Mouse (Mus musculus): ENCODE measurements around the gene Rad50.

Rad50 gene

GRCm38 (mm10) chr11:53691979-53692378 is 15.1 kb downstream of the Rad50 start:
- DNase-seq = peak; percentile 20

- DNase-seq = no peak
Observed at GRCm38 (mm10) chr11:53682994-53683530, 24.1 kb downstream of the Rad50 start.

DNA sequence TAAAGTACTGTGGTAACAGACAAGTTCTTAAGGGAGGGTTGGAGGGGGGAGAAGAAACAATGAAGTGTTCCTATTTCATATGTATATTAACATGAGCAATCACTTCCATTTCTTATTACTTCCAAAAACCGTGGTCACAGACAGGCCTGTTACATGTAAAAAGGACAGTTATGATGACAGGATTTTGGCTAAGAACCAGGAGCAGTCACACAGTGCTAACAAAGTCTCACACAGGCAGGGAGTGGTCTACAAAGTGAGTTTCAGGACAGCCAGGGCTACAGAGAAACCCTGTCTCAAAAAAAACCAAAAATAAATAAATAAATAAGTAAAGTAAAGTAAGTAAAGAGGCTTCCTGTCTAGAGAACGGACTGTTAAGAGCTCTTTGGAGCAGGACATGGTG is 24.9 kb downstream of the Rad50 start:
- no peak for DNase-seq

GRCm38 (mm10) chr11:53681686-53682085 is 25.4 kb downstream of the Rad50 start:
- DNase-seq = no peak

DNA sequence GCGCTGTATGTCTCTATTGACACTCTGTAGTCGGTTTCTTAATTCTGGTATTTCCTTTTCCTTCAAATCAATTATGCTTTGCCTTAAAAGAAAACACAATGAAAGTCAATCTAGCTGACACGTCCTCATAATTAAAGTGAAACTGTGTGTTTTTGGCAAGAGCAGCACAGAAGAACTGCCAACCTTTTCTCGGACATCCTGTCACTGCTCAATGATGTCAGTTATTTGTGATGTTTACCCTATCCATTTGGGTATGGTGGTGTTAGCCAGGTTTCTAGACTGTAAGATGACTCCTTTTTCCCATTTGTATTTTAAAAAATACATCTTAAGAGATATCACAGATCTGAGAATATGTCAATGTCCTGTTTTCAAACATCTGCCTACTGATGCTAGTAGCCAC is 27.0 kb downstream of the Rad50 start:
- DNase-seq = peak; percentile 20

DNA sequence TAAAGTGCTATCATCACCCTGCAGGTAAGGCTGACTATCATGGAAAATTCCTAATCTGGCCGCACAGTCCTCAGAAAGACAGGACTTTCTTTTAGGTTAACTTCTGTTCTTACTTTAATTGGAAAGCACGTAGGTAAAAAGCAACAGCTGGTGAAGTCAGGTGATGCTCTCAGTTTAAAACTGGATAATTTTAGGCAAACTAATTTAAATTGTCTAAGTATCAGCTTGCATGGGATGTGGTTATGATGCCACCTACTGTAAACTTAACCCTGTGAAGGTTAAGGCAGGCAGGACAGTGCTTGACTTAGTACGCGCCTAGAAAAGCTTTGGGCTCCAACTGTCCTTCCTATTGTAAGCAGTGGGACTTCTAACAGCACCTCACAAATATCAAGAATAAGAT is 35.7 kb downstream of the Rad50 start:
- DNase-seq = no peak

- DNase-seq = no peak
Observed at GRCm38 (mm10) chr11:53664091-53664490, 43.0 kb downstream of the Rad50 start.

DNA sequence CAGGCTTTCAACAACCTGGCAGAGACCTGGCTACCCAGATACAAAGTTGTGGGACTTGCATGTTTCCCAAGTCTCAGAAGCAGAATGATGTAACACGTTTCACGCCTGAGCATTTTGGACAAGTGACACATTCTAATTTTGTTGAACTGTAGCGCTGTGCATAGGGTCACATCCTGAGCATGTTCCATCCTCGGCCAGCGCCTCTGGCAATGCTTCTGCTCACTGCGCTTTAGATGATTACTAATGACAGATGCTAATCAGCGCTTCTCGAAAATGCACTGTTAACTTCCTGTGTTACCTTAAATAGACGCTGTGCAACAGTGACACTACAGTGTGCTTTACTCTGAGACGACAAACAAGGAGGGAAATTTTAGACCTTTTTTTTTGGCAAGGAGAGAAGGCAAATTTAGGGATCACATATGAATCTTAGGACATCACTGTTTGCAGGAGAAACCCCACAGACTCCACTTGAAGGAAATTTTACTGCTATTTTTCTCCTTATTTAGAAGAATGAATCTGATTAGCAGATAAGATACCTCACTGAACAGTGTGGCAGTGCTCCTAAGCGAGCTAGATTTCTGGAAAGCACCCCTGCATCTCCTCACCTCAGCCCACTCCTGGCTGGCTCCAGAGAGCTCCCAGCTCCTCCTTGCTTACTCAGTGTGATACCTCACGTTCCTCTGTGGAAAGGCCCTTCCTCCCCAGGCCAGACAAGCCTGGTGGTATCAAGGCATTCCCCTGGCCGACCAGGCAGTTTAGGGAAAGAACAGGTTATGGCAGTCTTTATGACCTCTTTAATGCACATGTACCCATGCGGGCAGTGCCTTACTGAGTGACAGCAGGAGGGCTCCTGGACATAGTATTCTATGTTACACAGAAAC is 44.1 kb downstream of the Rad50 start:
- no peak for DNase-seq

DNA sequence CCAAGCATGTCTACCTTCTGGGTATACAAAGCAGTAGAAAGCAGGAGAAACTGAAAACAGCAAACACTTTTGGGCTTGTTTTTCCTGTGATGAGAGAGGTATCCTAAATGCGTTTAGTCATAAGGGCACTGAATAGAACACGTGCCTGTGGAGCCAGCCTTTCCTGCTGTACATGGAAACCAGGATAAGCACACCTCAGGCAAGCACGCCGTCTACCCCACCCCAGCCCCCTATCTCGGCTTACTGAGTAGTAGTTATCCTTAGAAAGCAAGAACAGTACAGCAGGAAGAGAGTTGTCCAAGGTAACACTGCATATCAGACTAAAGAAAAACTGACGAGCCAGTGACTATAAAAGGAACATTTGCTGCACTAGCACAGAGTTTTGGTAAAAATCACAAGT is 49.3 kb downstream of the Rad50 start:
- no peak for DNase-seq

DNA sequence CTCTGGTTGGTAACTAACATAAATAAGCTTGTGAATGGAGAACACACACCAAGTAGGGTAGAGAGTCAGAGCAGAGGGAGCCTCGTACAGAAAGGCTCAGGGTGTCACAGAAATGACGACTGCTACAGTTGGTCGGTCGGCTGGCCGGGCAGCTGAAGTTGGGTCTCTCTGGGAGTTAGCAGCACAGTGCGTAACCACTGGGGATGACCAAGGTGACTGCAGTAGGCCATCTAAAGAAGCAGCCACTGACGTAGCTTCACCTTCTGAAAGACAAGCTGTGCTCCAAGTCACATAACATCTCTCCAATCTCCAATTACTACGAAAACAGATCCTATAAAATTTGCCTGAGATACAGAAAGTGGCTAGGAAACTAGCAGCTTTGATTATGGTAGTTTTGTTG is 49.7 kb downstream of the Rad50 start:
- DNase-seq = no peak

- DNase-seq = no peak
Observed at GRCm38 (mm10) chr11:53656558-53657202, 50.4 kb downstream of the Rad50 start.

- DNase-seq = no peak
Observed at GRCm38 (mm10) chr11:53655043-53655442, 52.1 kb downstream of the Rad50 start.

DNA sequence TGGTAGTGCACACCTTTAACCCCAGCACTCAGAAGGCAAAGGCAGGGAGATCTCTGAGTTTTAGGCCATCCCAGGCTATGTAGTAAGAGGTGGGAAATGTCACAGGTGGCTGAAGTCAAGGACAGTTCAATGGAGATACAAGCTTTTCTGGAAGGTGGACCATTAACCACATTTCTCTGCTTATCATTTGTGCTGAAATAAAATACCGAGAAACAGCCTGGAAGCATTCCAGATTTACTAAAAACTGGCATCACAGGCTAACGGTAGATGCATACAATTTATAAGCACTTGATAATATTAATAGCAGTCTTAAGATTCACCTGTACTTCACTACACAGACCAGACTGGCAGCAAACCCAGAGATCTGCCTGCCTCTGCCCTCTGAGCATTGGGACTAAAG is 54.7 kb downstream of the Rad50 start:
- no peak for DNase-seq

DNA sequence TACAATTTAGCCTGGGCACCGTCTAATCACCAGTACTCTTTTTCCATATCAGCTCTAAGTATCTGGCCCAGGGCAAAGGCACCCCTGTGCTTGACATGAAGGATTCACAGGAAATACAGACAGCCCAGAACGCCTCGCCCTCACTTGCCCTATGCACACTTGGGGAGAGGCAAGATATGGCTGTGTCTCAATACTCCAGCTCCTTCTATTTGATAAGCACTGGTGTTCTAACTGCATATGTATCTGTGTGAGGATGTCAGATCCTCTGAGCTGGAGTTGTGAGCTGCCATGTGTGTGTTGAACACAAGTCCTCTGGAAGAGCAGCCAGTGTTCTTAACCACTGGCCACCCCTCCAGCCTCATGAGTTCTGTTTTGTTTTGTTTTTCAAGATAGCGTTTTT is 55.7 kb downstream of the Rad50 start:
- no peak for DNase-seq

DNA sequence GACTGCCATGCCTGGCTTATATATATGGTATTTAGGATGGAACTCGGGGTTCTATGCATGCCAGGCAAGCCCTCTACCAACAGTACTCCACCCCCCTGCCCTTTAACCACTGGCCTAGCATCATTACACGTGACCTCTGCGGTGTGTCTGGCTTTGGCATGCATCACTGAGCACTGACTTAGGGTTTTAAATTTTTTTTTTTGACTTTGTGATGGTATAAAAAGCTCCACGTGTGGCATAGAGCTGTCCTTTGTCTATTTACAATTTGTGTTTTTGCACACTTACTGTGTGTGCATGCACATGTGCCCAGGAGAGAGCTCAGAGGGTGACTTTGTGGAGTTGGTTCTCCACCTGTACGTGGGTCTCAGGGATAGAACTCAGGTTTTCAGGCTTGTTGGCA is 63.1 kb downstream of the Rad50 start:
- no peak for DNase-seq

DNA sequence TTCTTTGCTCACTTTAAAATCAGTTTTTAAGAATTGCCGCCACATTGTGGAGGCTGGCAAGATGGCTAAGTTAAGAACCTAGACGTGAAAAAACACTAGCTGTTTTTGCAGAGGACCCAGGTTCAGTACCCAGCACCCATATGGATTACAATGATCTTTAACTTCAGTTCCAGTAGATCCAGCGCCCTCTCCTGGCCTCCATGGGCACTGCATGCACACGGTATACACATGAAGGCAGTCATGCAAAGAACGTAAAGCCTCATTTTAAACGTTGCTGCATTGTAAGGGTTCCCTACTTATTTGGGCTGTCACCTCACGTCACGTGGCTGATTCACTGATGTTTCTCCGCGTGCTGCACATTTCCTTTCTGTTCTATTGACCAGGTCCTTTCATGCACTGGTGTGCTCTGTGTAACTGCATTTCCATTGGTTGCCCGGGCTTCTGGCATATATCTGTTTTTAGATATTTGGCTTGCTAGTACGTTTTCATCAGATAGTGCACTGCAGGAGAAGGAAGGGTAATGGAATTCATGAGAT is 64.3 kb downstream of the Rad50 start:
- no peak for DNase-seq

DNA sequence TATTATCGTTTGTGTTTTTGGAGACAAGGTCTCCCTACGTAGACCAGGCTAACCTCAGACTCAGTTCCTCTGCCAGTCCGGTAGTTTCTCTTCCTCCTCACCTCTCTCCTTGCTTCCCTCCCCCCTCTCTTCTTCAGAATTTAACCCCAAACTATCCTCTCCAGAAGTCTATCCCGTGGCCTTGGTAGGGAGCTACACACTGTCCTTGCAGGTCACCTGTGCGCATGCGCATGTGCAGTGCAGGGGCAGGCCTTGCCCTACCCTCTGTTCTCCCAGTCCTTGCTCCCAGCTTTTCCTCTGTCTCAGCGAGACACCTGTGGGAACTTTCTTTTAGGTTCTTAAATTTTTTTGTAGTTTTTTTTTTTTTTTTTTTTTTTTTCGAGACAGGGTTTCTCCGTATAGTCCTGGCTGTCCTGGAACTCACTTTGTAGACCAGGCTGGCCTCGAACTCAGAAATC is 69.3 kb downstream of the Rad50 start:
- DNase-seq = no peak

DNA sequence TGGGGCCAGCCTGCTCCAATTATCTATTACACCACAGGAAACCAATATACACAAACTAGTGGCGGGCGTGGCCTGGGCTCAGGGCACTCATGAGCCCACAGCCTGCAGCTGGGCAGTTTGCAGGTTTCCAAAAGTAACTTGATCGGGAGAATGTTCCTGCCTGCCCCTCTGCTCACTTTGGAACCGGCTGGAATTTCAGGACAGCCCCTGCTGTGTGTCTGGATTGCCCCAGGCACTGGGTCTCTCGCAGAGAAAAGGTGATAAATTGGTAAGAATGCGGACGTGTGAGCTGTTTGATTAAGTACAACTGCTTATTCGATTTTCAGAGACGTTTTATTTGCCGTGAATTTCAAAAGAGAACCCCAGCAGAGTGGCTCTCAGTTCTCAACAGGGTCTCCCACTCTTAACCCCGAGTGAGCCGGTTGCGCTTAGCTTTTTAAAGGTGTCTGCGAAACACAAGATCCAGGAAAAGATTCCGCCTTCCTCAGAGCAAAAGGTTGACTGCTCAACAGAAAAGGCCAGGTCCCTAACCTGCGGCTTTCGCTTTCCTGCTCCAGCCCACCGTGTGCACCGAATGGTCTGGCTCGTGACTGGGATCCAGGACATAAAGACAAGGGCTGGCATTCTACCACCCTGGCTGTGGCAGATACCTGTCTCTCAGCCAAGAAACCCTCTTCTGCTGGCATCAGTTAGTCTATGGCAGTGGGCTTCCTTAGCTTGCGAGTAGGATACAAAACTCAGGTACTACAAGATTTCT is 69.9 kb downstream of the Rad50 start:
- no peak for DNase-seq

DNA sequence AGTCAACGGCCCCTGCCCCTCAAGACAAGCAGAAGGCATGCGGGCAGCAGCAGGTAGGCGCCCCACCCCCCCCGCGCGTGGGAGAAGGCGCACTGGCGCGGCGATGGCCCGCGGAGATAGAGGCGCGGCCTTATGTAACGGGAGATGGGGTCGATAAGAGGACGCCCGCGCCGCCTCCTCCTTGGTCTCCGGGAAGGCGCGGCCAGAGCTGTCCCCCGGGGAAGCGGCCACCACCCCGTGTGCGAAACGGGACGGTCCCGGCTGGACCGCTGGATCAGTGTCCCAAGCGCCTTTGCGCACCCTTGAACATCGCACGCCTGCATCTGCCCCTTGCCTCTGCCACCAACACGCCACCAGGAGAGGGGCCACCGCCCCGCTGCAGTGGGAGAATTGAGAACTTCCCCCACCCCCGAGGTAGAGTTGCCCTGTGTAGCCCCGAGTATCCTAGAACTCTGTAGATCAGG is 70.9 kb downstream of the Rad50 start:
- DNase-seq = peak; percentile 26

GRCm38 (mm10) chr11:53635590-53636182 is 71.4 kb downstream of the Rad50 start:
- no peak for DNase-seq

DNA sequence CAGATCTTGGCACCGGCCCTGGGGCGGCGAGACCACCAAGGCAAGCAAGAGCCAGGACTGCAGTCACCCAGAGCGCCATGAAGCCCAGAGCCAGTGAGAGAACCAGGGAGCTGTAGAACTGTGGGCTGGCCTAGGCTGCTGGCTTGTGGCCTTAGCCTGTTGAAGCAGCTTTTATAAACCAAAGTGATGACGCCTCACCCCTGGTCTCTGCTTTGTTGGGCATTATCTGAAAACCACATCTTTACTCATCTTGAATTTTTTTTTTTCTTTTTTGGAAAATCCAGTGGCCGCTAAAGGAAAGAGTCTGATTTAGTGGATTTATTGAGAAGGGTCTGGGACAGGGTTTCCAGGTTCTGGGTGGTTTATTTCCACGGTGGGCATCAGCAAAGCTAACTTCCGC is 72.6 kb downstream of the Rad50 start, which contains the start of gene Il13:
Gene Il13, minus strand, starts transcription at position 147 of the 400 bp plus-strand sequence.
- no peak for DNase-seq

DNA sequence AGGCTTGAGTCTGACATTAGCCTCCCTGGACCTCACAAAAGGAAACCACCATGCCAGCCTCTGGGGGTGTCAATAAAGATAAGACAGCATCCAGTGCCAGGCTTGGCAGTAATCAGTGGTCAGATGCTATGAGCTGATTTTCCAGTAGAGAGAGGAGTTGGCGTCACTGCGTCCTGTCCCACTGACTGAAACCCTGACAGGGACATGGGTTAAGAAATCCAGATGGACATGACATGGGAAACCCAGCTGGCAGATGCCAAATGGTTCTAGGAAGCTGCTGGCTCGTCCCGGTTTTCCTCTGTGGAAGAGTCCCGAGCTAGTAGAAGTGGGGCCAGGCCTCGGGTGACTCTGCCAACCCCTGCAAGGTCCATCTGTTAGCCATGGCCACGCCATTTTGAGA is 73.5 kb downstream of the Rad50 start:
- DNase-seq = no peak
